Mouse (Mus musculus) bone marrow, adult 2 months (tissue): ENCODE measurements around the gene Sarm1.

Source experiments
- CTCF ChIP-seq: fragments of 200-500 bp; IDR thresholded peaks from 2 replicates; pipeline ENCODE4 v1.5.1; 2011; ENCODE audit warnings: low read length, control low read depth; ENCODE audit not compliant: control insufficient read depth, insufficient read depth
- POLR2A ChIP-seq: fragments of 200-500 bp; IDR thresholded peaks from 2 replicates; pipeline ENCODE4 v1.6.1; 2011; ENCODE audit warnings: low read depth, mild to moderate bottlenecking, control low read depth, low read length, borderline replicate concordance; ENCODE audit not compliant: control insufficient read depth

DNA sequence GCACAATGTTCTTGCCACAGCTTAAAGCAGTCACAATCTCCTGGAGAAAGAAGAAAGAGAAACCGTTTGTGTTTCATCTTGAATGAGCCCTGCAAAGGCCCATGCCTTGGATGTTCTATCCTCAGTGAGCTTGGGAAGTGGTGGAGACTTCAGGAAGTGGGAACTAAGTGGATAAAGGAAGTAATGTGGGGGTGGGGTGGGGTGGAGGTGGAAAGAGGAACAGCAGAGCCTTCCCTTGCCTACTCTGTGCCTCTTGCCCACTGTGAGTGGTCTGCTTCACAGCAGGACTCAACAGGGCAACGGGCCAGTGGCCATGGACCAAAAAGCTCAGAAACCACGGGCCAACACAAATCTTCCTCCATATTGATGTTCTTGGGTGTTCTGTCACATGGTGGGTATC lies 22.3 kb downstream of the Sarm1 start:
- TF ChIP-seq CTCF: no peak
- TF ChIP-seq POLR2A: no peak
